12 mouse cellular contexts compared by ENCODE assay signal in genomic region chr8:112674671-112675070, GRCm38 (mm10).
"Had no signal": no experiment of that assay in that cellular context is flagged by ENCODE, and none has a peak within 500 bp of the region (broad histone marks: within the 10 kb centered on the region; RNA-seq: fewer than 3 reads in every experiment).

No protein-coding gene starts in this region.

- H3K9me3 ChIP-seq: liver, embryonic 13.5 days; midbrain, embryonic 10.5 days; midbrain, embryonic 13.5 days; neural tube, embryonic 12.5 days; neural tube, embryonic 15.5 days had no signal

- H3K4me3 ChIP-seq: liver, embryonic 13.5 days; midbrain, embryonic 10.5 days; midbrain, embryonic 13.5 days; neural tube, embryonic 12.5 days; neural tube, embryonic 15.5 days had no signal

- H3K27ac ChIP-seq: liver, embryonic 13.5 days; macrophage; midbrain, embryonic 10.5 days; midbrain, embryonic 13.5 days; neural tube, embryonic 12.5 days; neural tube, embryonic 15.5 days had no signal

- H3K27me3 ChIP-seq: liver, embryonic 13.5 days; midbrain, embryonic 13.5 days; neural tube, embryonic 12.5 days; neural tube, embryonic 15.5 days had no signal

- H3K9ac ChIP-seq: liver, embryonic 13.5 days; midbrain, embryonic 13.5 days; neural tube, embryonic 12.5 days; neural tube, embryonic 15.5 days had no signal

- H3K4me1 ChIP-seq: liver, embryonic 13.5 days; midbrain, embryonic 10.5 days; midbrain, embryonic 13.5 days; neural tube, embryonic 12.5 days; neural tube, embryonic 15.5 days had no signal

- H3K36me3 ChIP-seq: liver, embryonic 13.5 days; midbrain, embryonic 10.5 days; midbrain, embryonic 13.5 days; neural tube, embryonic 12.5 days; neural tube, embryonic 15.5 days had no signal

- ATAC-seq: midbrain, embryonic 13.5 days had no signal

- DNase-seq: kidney, adult 2 months; kidney, postnatal 10 days; kidney, postnatal 36 days; liver, embryonic 13.5 days; lung, adult 2 months; thymus, adult 18-20 months; thymus, postnatal 36 days had no signal

- H3K4me2 ChIP-seq: liver, embryonic 13.5 days; midbrain, embryonic 13.5 days; neural tube, embryonic 12.5 days; neural tube, embryonic 15.5 days had no signal
